Mouse (Mus musculus): ENCODE measurements at regions not wholly inside any gene's neighbourhood (a gene's known extent, or its start where the extent isn't known, plus 50 kb on each side); places are given as distances from the start of the nearest gene placed in this dataset.

- no peak for DNase-seq
Observed at GRCm38 (mm10) chr14:48752579-48752905, 78.9 kb upstream of the Otx2 start.

GRCm38 (mm10) chr14:48751751-48752578 is 78.3 kb upstream of the Otx2 start:
- DNase-seq = no peak

- DNase-seq = no peak
Observed at GRCm38 (mm10) chr14:48750994-48751393, 77.4 kb upstream of the Otx2 start.

- no peak for DNase-seq
Observed at GRCm38 (mm10) chr14:48748976-48749375, 75.4 kb upstream of the Otx2 start.

- DNase-seq = no peak
Observed at GRCm38 (mm10) chr14:48747936-48748335, 74.3 kb upstream of the Otx2 start.

GRCm38 (mm10) chr14:48740942-48741602 is 67.5 kb upstream of the Otx2 start:
- DNase-seq = no peak

GRCm38 (mm10) chr14:48739121-48739520 is 65.5 kb upstream of the Otx2 start:
- no peak for DNase-seq

- no peak for DNase-seq
Observed at GRCm38 (mm10) chr14:48738641-48739040, 65.0 kb upstream of the Otx2 start.

GRCm38 (mm10) chr14:48738213-48738612 is 64.6 kb upstream of the Otx2 start:
- DNase-seq = no peak

GRCm38 (mm10) chr14:48736969-48737860 is 63.6 kb upstream of the Otx2 start:
- no peak for DNase-seq

- DNase-seq = no peak
Observed at GRCm38 (mm10) chr14:48736211-48736610, 62.6 kb upstream of the Otx2 start.

- no peak for DNase-seq
Observed at GRCm38 (mm10) chr14:48729996-48730395, 56.4 kb upstream of the Otx2 start.
